Mouse (Mus musculus): ENCODE data around the gene Ccdc180.
A peak's percentile ranks its signal among the peaks of the same experiment; 100 is the strongest.

The Ccdc180 gene

DNA sequence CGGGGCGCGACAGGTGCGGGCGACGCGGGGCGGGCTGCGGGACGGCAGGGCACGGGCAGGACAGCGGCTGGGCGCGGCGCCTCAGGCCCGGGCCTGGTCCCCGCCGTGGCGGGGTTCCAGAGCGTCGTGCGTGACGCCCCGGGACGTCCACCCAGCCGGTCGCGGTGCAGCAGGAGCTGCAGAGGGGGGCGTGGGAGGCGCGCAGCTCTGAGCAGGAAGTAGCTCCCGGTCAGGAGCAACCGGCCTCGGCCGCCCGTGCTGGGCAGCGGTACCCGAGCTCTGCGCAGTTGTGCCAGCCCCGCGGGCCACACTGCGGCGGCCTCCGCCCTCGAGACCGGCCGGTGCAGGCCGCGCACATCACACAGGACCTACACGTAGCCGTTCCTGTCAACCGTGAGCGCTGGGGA lies 82.3 kb downstream of the Ccdc180 start:
- peak in 1 of 2 experiments; percentile 37 for DNase-seq

GRCm38 (mm10) chr4:45972951-45973350 lies 82.8 kb downstream of the Ccdc180 start:
- DNase-seq, result no peak

DNA sequence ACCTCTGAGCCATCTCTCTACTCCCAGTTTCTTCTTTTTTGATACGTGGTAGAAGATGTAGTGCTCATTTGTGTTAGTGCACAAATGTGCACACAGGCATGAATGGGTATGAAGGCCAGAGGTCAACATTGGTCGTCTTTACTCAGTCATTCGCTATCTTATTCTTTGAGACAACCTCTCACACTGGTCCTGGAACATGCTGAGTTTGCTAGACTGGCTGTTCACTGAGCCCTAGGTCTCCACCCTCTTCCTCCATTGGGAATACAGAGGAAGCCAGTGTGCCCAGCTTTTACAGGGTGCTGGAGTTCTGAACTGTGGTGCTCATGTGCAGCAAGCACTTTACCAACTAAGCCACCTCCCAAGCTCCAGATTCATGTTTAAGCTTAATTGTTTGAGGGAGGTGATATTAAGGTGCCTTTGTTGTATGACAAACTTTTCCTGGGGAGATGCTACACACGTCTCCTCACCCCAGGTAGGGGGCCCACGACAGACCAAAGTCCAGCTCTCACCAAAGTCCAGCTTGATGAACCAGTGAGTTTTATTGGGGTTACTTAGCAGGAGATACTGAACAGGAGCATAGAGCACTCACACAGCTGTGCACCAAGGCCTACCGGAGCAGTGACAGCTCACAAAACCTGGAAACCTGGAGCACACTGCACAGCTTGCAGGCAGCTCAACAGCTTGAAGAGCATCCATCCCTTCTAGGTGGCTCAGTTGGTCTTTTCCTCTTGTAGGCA lies 87.0 kb downstream of the Ccdc180 start:
- DNase-seq, result no peak

- no peak for DNase-seq
Measured at GRCm38 (mm10) chr4:45979916-45980315, 89.8 kb downstream of the Ccdc180 start.

- DNase-seq, result no peak
Measured at GRCm38 (mm10) chr4:45981054-45981453, 91.0 kb downstream of the Ccdc180 start.

- no peak for DNase-seq
Measured at GRCm38 (mm10) chr4:45990427-45991135, 100.5 kb downstream of the Ccdc180 start.

- no peak for DNase-seq
Measured at GRCm38 (mm10) chr4:45998536-45998935, 108.4 kb downstream of the Ccdc180 start.
